Mouse (Mus musculus) megakaryocyte, embryonic 14.5 days (primary cell): ENCODE data around the gene Ewsr1.

Experiments used
- FLI1 ChIP-seq: IDR thresholded peaks from 2 replicates; pipeline ENCODE4 v1.6.1; 2012; ENCODE audit warnings: low read length, inconsistent platforms, mixed read lengths
- GATA1 ChIP-seq: IDR thresholded peaks from 3 replicates; pipeline ENCODE4 v1.6.1; 2012; ENCODE audit warnings: mixed read lengths, low read length, inconsistent platforms, borderline replicate concordance

- no peak for TF ChIP-seq GATA1
- TF ChIP-seq FLI1, result no peak
Measured at GRCm38 (mm10) chr11:5089147-5089546, 9.9 kb downstream of the Ewsr1 start.
